ENCODE assay signal across 16 mouse cellular contexts in the genomic region with DNA sequence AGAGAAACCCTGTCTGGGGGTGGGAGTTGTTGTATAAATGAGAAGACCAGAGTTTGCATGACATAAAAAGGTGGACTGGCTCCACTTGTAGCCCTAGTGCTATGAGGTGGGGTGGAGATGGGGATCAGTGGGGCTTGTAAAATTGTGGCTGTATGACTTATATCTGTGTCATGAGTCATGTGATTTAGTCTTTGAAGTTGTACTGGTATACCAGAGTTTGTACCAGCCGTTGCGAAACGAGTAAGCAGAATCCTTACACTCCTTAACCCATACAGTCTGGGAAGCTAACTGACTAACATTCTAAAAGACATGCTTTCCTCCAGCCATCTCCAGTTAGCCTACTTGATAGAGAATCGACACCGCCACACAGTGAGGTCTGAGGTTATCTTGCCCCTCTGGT. TPM values are rescaled to one million over a fixed set of nuclear protein-coding genes. Genes with fewer than 3 reads are reported as not detected.
DNase-seq lines count a peak whose midpoint lies in the region; ATAC-seq and TF ChIP-seq lines count a peak whose summit lies in the region.
"Had no signal": no experiment of that assay in that cellular context is flagged by ENCODE, and none has a peak within 500 bp of the region (broad histone marks: within the 10 kb centered on the region; RNA-seq: fewer than 3 reads in every experiment).

No protein-coding gene starts in this region.

- no peak for DNase-seq in hindbrain, embryonic 11.5 days (ENCODE audit: low spot score)
- peak; percentile 28 to 29 for DNase-seq in urinary bladder, postnatal 36 days (ENCODE audit: low spot score in 2 of 2)
- no peak for DNase-seq in urinary bladder, adult 2 months (ENCODE audit: low spot score)
- no peak for DNase-seq in liver, postnatal 0 days
- DNase-seq in spleen, postnatal 10 days (ENCODE audit: low spot score in 2 of 2), result no peak
- no peak for DNase-seq in ovary, postnatal 14 days (ENCODE audit: low spot score)
- no peak for DNase-seq in hindbrain, embryonic 10.5 days (ENCODE audit: low spot score)
- DNase-seq: cerebellum, postnatal 10 days; forebrain, postnatal 0 days; kidney, adult 8-10 months; thymus, adult 2 months had no signal

- no peaks in the 10 kb centered on the region for H3K36me3 ChIP-seq in hindbrain, embryonic 16.5 days (ENCODE audit: control insufficient read depth, insufficient read depth, low read length)
- H3K36me3 ChIP-seq in hindbrain, embryonic 11.5 days (ENCODE audit: control insufficient read depth, insufficient read depth, low read length), result no peaks in the 10 kb centered on the region
- no peaks in the 10 kb centered on the region for H3K36me3 ChIP-seq in liver, postnatal 0 days (replicated peaks; ENCODE audit: insufficient read depth, low read length)
- no peaks in the 10 kb centered on the region for H3K36me3 ChIP-seq in hindbrain, embryonic 10.5 days
- H3K36me3 ChIP-seq: hindbrain, embryonic 13.5 days; limb, embryonic 13.5 days had no signal

- no peak for TF ChIP-seq EP300 in liver, postnatal 0 days (IDR thresholded peaks at IDR 0.05; ENCODE audit: low read depth)

- ATAC-seq in hindbrain, embryonic 16.5 days, result 0 out of 2 replicates have a peak, but pooled peaks have one; percentile 18
- ATAC-seq in hindbrain, embryonic 11.5 days (ENCODE audit: low FRiP score), result no peak
- ATAC-seq in liver, postnatal 0 days, result peak; percentile 50; the same call in 1 of the 2 replicates
- ATAC-seq: forebrain, postnatal 0 days had no signal

- H3K27ac ChIP-seq in hindbrain, embryonic 16.5 days (ENCODE audit: low read depth, low read length), result no peak overlapping the region
- H3K27ac ChIP-seq in hindbrain, embryonic 11.5 days (ENCODE audit: low read depth, low read length), result no peak overlapping the region
- no peak overlapping the region for H3K27ac ChIP-seq in liver, postnatal 0 days (ENCODE audit: low read depth)
- H3K27ac ChIP-seq in hindbrain, embryonic 10.5 days, result no peak overlapping the region
- H3K27ac ChIP-seq: hindbrain, embryonic 13.5 days; limb, embryonic 13.5 days had no signal

- 96% methylated on average over 5 of the region's 5 CpGs for WGBS in hindbrain, embryonic 16.5 days
- 96% methylated on average over 5 of the region's 5 CpGs for WGBS in hindbrain, embryonic 11.5 days
- 60% methylated on average over 5 of the region's 5 CpGs for WGBS in liver, postnatal 0 days (ENCODE audit: insufficient replicate concordance)
- 95% methylated on average over 5 of the region's 5 CpGs for WGBS in hindbrain, embryonic 10.5 days

- H3K9me3 ChIP-seq in hindbrain, embryonic 16.5 days (ENCODE audit: control insufficient read depth, low read length), result no peaks in the 10 kb centered on the region
- H3K9me3 ChIP-seq in hindbrain, embryonic 11.5 days (ENCODE audit: control insufficient read depth, low read length), result no peaks in the 10 kb centered on the region
- no peaks in the 10 kb centered on the region for H3K9me3 ChIP-seq in liver, postnatal 0 days (ENCODE audit: low read length)
- H3K9me3 ChIP-seq in hindbrain, embryonic 10.5 days, result no peaks in the 10 kb centered on the region
- H3K9me3 ChIP-seq: G1E; hindbrain, embryonic 13.5 days; limb, embryonic 13.5 days had no signal

- no peak overlapping the region for H3K4me3 ChIP-seq in hindbrain, embryonic 16.5 days (ENCODE audit: low read length)
- H3K4me3 ChIP-seq in hindbrain, embryonic 11.5 days (ENCODE audit: low read depth, low read length), result no peak overlapping the region
- H3K4me3 ChIP-seq in liver, postnatal 0 days (ENCODE audit: low read depth, low read length), result no peak overlapping the region
- no peak overlapping the region for H3K4me3 ChIP-seq in hindbrain, embryonic 10.5 days
- H3K4me3 ChIP-seq: hindbrain, embryonic 13.5 days; limb, embryonic 13.5 days had no signal

- H3K27me3 ChIP-seq in hindbrain, embryonic 16.5 days (replicated peaks; ENCODE audit: control insufficient read depth, insufficient read depth, low read length), result no peaks in the 10 kb centered on the region
- no peaks in the 10 kb centered on the region for H3K27me3 ChIP-seq in hindbrain, embryonic 11.5 days (ENCODE audit: control insufficient read depth, insufficient read depth, low read length)
- no peaks in the 10 kb centered on the region for H3K27me3 ChIP-seq in liver, postnatal 0 days (ENCODE audit: insufficient read depth, low read length)
- no peaks in the 10 kb centered on the region for H3K27me3 ChIP-seq in hindbrain, embryonic 10.5 days (ENCODE audit: insufficient read depth, poor library complexity, severe bottlenecking)
- H3K27me3 ChIP-seq: hindbrain, embryonic 13.5 days; limb, embryonic 13.5 days had no signal

- no peak overlapping the region for H3K4me2 ChIP-seq in hindbrain, embryonic 16.5 days (ENCODE audit: low read length)
- no peak overlapping the region for H3K4me2 ChIP-seq in hindbrain, embryonic 11.5 days (replicated peaks; ENCODE audit: low read depth, low read length)
- H3K4me2 ChIP-seq in liver, postnatal 0 days (ENCODE audit: low read depth, low read length), result no peak overlapping the region
- H3K4me2 ChIP-seq: heart, embryonic 11.5 days; hindbrain, embryonic 13.5 days; limb, embryonic 13.5 days had no signal

- no peaks in the 10 kb centered on the region; the same call in 1 of the 2 replicates for H3K4me1 ChIP-seq in hindbrain, embryonic 16.5 days (ENCODE audit: control insufficient read depth, insufficient read depth, low read depth, low read length)
- H3K4me1 ChIP-seq in hindbrain, embryonic 11.5 days (replicated peaks; ENCODE audit: control insufficient read depth, insufficient read depth, low read length), result no peaks in the 10 kb centered on the region
- peaks cover 15% of the 10 kb centered on the region for H3K4me1 ChIP-seq in liver, postnatal 0 days (ENCODE audit: insufficient read depth)
- H3K4me1 ChIP-seq in hindbrain, embryonic 10.5 days (replicated peaks), result no peaks in the 10 kb centered on the region
- H3K4me1 ChIP-seq: limb, embryonic 13.5 days had no signal

- no peak overlapping the region for H3K9ac ChIP-seq in hindbrain, embryonic 16.5 days (ENCODE audit: low read depth, low read length)
- no peak overlapping the region for H3K9ac ChIP-seq in hindbrain, embryonic 11.5 days (ENCODE audit: low read depth, low read length)
- H3K9ac ChIP-seq in liver, postnatal 0 days (replicated peaks), result no peak overlapping the region
- H3K9ac ChIP-seq: forebrain, postnatal 0 days; hindbrain, embryonic 13.5 days; limb, embryonic 13.5 days had no signal

- TF ChIP-seq CTCF in liver, postnatal 0 days (IDR thresholded peaks at IDR 0.05; ENCODE audit: low read depth), result no peak

RNA-seq across cellular contexts. Expression of a gene that starts 10.1 kb away (rescaled TPM):
- 60.0 and 61.0 TPM in 2 replicates for polyA plus RNA-seq in hindbrain, embryonic 16.5 days (2015; fragmentation: Nextera tagmentation; extraction: Ambion mirVana)
- polyA plus RNA-seq in hindbrain, embryonic 11.5 days (2014; fragmentation: Nextera tagmentation; extraction: Ambion mirVana), result 86.2 and 89.9 TPM in 2 replicates
- 52.0 and 56.9 TPM in 2 replicates for polyA plus RNA-seq in urinary bladder, adult 2 months (2012; rRNA removed)
- polyA plus RNA-seq in liver, postnatal 0 days (2015; fragmentation: Nextera tagmentation; extraction: Ambion mirVana), result 60.6 and 64.4 TPM in 2 replicates
- polyA plus RNA-seq in hindbrain, embryonic 10.5 days (2016; fragmentation: Nextera tagmentation; extraction: Ambion mirVana), result 89.4 and 105 TPM in 2 replicates

Comparison
In these comparisons a context has a peak if more than half of its experiments do, and no peak if none do; other contexts are left out.
1. DNase-seq: peak in urinary bladder, postnatal 36 days (2 of 2); none in hindbrain, embryonic 11.5 days (single experiment), urinary bladder, adult 2 months (single experiment), liver, postnatal 0 days (single experiment), spleen, postnatal 10 days (0 of 2), ovary, postnatal 14 days (single experiment) and hindbrain, embryonic 10.5 days (single experiment).